Mouse (Mus musculus) spleen, adult 18-20 months (tissue): ENCODE data around the gene Gm10409.
"Not testable (repeated sequence)": the region's sequence is repeated elsewhere in the genome, so short reads cannot be mapped to it uniquely, and the experiment has no call there.

ENCODE experiments used
- DNase-seq, 2 experiments: peaks; one replicate each; pipeline ENCODE4 v3.0.0; 2022; ENCODE audit warnings: mixed read lengths in 2 of 2

Gm10409 gene

DNA sequence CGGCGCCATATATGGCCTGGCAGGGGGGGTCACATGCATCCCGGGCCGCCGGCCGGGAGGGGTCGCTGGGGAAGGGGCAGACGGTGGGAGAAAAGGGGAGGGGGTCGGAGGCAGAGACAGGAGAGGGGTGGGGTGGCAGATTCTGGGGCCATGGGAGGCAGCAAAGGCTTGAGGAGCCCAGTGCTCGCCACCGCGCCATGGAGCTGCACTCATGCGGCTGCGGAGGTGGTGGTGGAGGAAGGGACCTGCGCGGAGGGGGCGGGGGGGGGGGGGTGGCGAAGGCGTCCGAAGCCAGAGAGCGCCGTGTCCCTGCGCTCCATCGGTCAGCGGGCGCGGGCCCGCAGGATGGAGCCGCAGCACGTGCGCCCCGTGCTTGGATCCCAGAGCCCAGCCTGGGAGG lies at the start of gene Gm10409:
Gene Gm10409, plus strand, starts transcription at position 301 of the 400 bp plus-strand sequence.
- DNase-seq = not testable (repeated sequence)

- DNase-seq = not testable (repeated sequence)
Measured at GRCm38 (mm10) chr14:3394793-3395192, 17.6 kb upstream of the Gm10409 start, which contains the start of gene Gm10413. Gene Gm10413 (plus strand): TSS chr14:3395093.

- not testable (repeated sequence) for DNase-seq
Measured at GRCm38 (mm10) chr14:3427803-3428202, 15.4 kb downstream of the Gm10409 start, which contains the start of gene Gm3005. Gene Gm3005 (plus strand): TSS chr14:3428103.

DNA sequence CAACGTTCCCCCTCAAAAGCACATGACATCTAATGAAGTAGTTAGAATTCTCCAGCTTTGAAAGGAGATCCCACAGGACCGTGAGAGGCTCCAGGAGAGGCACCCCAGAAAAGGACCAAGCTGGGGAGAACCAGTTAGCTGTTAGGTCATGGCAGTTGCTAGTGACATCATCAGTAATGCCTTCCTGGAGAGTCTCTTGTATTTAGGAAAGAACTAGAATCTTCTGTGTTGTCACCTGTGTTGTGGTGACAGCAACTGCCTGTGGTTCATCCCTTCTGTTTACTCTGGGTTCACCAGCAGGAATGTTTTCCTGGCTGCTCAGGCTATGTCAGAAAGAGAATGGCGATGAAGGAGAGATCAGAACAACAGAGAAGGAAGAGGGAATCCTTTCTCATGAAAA lies 36.7 kb downstream of the Gm10409 start, which contains the start of gene Gm10408:
Gene Gm10408, plus strand, starts transcription at position 301 of the 400 bp plus-strand sequence.
- DNase-seq = not testable (repeated sequence)
